Mouse (Mus musculus): ENCODE measurements around the gene Rab11fip3.

DNA sequence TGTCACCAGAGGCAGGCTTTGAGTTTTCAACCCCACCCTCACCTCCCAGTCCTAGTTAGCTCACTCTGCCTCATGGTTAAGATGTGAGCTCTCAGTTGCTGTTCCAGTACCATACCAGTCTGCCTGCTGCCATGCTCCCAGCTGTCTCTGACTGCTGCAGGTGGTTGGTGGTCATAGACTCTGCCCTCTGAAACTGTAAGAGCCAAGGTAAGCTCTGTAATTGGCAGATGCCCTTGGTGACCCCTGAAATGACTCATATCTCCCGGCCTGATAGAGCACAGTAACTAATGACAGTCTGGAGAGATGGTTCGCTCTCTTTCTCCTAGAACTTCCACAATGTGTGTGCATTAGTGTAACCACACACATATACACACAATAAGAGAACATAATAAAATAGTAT is 65.5 kb downstream of the Rab11fip3 start:
- TF ChIP-seq CTCF (IDR thresholded peaks at IDR 0.05; ENCODE audit: low read depth) (no peak), EP300 (IDR thresholded peaks at IDR 0.05; ENCODE audit: low read depth) (no peak)
